Mouse (Mus musculus): ENCODE data around the gene Ccdc6.

Gene Ccdc6

GRCm38 (mm10) chr10:70096366-70097188 lies at the start of gene Ccdc6:
Ccdc6 (plus strand) TSS chr10:70097121.
- peak; percentile 80 for DNase-seq (ENCODE audit: low spot score)

GRCm38 (mm10) chr10:70049771-70050170 lies 47.1 kb upstream of the Ccdc6 start:
- DNase-seq (ENCODE audit: low spot score), result no peak

GRCm38 (mm10) chr10:70055291-70055690 lies 41.6 kb upstream of the Ccdc6 start:
- no peak for DNase-seq (ENCODE audit: low spot score)

GRCm38 (mm10) chr10:70057064-70057463 lies 39.9 kb upstream of the Ccdc6 start:
- DNase-seq (ENCODE audit: low spot score), result no peak

GRCm38 (mm10) chr10:70060021-70060688 lies 36.8 kb upstream of the Ccdc6 start:
- DNase-seq (ENCODE audit: low spot score), result no peak

GRCm38 (mm10) chr10:70060689-70061081 lies 36.2 kb upstream of the Ccdc6 start:
- no peak for DNase-seq (ENCODE audit: low spot score)

- DNase-seq (ENCODE audit: low spot score), result no peak
These were observed 32.9 kb upstream of the Ccdc6 start for GRCm38 (mm10) chr10:70063881-70064555.

- DNase-seq (ENCODE audit: low spot score), result no peak
These were observed 31.7 kb upstream of the Ccdc6 start for GRCm38 (mm10) chr10:70065191-70065590.

GRCm38 (mm10) chr10:70066497-70067168 lies 30.3 kb upstream of the Ccdc6 start:
- DNase-seq (ENCODE audit: low spot score), result no peak

- no peak for DNase-seq (ENCODE audit: low spot score)
These were observed 29.5 kb upstream of the Ccdc6 start for GRCm38 (mm10) chr10:70067169-70068115.

GRCm38 (mm10) chr10:70069321-70069720 lies 27.6 kb upstream of the Ccdc6 start:
- no peak for DNase-seq (ENCODE audit: low spot score)

GRCm38 (mm10) chr10:70071334-70071733 lies 25.6 kb upstream of the Ccdc6 start:
- DNase-seq (ENCODE audit: low spot score), result no peak

GRCm38 (mm10) chr10:70077452-70077851 lies 19.5 kb upstream of the Ccdc6 start:
- DNase-seq (ENCODE audit: low spot score), result no peak

GRCm38 (mm10) chr10:70080908-70081307 lies 16.0 kb upstream of the Ccdc6 start:
- no peak for DNase-seq (ENCODE audit: low spot score)

GRCm38 (mm10) chr10:70081564-70082175 lies 15.3 kb upstream of the Ccdc6 start:
- DNase-seq (ENCODE audit: low spot score), result peak; percentile 61

GRCm38 (mm10) chr10:70083241-70083640 lies 13.7 kb upstream of the Ccdc6 start:
- no peak for DNase-seq (ENCODE audit: low spot score)

- DNase-seq (ENCODE audit: low spot score), result no peak
These were observed 11.5 kb upstream of the Ccdc6 start for GRCm38 (mm10) chr10:70085256-70085961.

GRCm38 (mm10) chr10:70088788-70089187 lies 8.1 kb upstream of the Ccdc6 start:
- no peak for DNase-seq (ENCODE audit: low spot score)

GRCm38 (mm10) chr10:70091876-70092462 lies 5.0 kb upstream of the Ccdc6 start:
- no peak for DNase-seq (ENCODE audit: low spot score)

GRCm38 (mm10) chr10:70093782-70094181 lies 3.1 kb upstream of the Ccdc6 start:
- no peak for DNase-seq (ENCODE audit: low spot score)
